Mouse (Mus musculus) NIH3T3 (cell line): ENCODE measurements at regions not wholly inside any gene's neighbourhood (a gene's known extent, or its start where the extent isn't known, plus 50 kb on each side); places are given as distances from the start of the nearest gene placed in this dataset.

Experiments
- DNase-seq: peaks from one replicate; pipeline ENCODE4 v3.0.0-alpha.2; 2012; ENCODE audit warnings: low read depth

GRCm38 (mm10) chr4:32179707-32180241 lies 58.8 kb upstream of the Bach2 start:
- DNase-seq, result peak; percentile 96

- DNase-seq, result no peak
Observed at GRCm38 (mm10) chr4:32183791-32184190, 54.8 kb upstream of the Bach2 start.

DNA sequence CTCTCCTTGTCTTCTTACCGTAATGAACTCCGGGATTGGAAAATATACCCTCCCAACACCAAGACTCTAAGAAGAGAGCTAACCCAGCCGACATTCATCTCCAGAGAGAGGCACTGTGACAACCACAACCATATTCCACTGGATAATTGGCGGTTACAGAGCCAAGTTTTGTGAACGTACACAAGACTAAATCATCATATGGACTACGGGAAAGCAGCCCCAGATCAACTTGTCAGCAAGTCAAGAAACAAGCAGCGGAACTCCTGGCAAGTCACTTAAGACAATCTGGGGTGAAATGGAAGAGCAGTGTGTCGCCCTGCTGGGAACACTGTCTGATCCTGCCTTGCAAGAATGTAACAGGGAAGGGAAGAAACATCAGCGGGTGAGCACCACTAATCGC lies 52.6 kb upstream of the Bach2 start:
- no peak for DNase-seq

DNA sequence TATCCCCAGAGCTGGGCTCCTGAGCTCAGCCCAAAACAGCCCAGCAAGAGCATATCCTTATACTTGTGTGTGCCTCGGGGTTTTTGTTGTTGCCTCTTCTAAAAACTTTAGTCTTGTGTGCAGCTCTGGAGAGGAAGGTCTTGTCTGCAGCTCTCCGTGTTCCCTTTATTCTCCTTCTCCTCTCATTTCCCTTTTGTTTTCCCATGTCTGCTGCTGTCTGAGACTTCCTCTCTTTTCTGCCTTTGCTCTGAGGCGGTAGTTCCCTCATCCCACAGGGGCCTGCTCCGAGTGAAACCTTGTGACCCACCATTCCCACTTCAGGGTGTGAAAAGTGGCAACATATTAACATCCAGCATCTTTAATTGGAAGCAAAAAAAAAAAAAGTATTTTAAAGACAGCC lies 51.5 kb upstream of the Bach2 start:
- DNase-seq, result no peak

DNA sequence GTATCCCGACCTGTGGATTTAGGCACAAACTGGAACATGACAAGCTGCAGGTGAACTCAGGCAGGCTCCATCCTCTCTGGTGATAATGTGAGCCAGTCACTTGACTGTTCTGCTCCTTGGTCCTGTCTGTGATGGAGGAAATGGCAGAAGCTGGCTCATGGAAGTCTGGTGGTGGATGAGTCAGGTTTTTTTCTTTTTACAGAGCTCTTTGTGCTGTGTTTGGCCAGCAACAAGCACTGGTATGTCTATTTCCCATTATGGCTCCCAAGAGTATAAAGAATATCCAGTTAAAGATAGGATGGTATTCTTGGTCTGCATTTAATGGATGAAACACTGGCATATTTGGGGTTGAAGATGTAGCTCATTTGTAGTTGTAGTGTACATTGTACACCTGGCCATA lies 50.5 kb upstream of the Bach2 start:
- peak; percentile 33 for DNase-seq

DNA sequence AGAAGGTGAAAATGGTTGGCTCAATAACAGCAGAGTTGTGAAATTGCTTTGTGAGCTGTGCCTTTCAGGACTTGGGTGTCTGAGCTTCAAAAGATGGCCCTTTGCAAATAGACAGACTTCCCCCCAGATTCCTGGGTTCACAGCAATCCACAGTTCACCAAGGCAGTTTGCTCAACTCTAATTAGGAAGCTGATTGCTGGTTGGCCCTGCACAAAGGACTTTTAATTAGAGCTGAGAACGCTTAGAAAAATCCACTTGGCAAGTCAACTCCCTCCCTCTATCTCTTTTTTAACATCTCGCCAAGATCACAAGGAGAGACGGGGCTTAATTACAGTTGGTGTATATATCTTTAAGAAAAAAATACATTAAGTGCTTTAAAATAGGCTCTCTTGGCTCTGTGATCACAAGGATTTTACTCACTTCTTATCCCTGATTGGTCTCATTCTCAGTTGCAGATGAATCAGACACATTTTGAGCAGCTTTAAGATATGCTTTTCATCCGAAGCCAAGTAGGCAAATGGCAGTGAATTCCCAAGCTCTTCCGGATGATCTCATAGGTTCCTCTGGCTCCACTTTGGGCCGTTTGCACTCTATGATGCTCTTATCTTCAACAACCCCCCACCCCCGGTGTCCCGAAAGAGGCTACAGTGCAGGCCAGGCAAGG lies 49.7 kb upstream of the Bach2 start:
- peak; percentile 28 for DNase-seq
